Mouse (Mus musculus): ENCODE data around the gene Hhatl. TPM values are rescaled to one million over a fixed set of nuclear protein-coding genes. Genes with fewer than 3 reads are reported as not detected.

The Hhatl gene
- 10 to 100 TPM; 20.0 to 21.3 TPM for total RNA-seq (2021)
- long read RNA-seq, experiment 1, transcript Hhatl-201 (12 exons, 1,870 nt): major isoform, 9 of 22 reads
- long read RNA-seq, experiment 1, partial matches to known transcripts: 3 of 22 reads
- long read RNA-seq, experiment 1, other reads (novel, unspliced or antisense): 10 of 22 reads
- long read RNA-seq, experiment 2, transcript Hhatl-201 (12 exons, 1,870 nt): major isoform, 12 of 28 reads
- long read RNA-seq, experiment 2, partial matches to known transcripts: 8 of 28 reads
- long read RNA-seq, experiment 2, other reads (novel, unspliced or antisense): 8 of 28 reads

- intact Hi-C loops (cut with DNase I): loop anchor here (5.0 kb wide), 1 partner anchor 35 kb away; no protein-coding TSS in a partner anchor
- no peak for DNase-seq (ENCODE audit: extremely low spot score in 1 of 2, low spot score in 2 of 2)
Observed at GRCm38 (mm10) chr9:121791757-121792521, at the start of gene Hhatl. Hhatl (minus strand) TSS chr9:121792507.

GRCm38 (mm10) chr9:121839622-121839965 lies 47.3 kb upstream of the Hhatl start:
- intact Hi-C loops (cut with DNase I): no loop called here
- H3K4me3 ChIP-seq: peak overlapping the region; percentile 58
- no peak for DNase-seq (ENCODE audit: extremely low spot score in 1 of 2, low spot score in 2 of 2)
- H3K27ac ChIP-seq: peak overlapping the region; percentile 44; the same call in 1 of the 2 replicates
- no peak for TF ChIP-seq CTCF (IDR thresholded peaks at IDR 0.05)

More at GRCm38 (mm10) chr9:121791757-121792521, at the start of gene Hhatl:
- Histone ChIP-seq H3K4me3 (peak within 1 kb of the TSS; percentile 42), H3K27ac (peak within 1 kb of the TSS; percentile 83)
- no peak for TF ChIP-seq CTCF (IDR thresholded peaks at IDR 0.05)

GRCm38 (mm10) chr9:121838829-121839621 lies 46.7 kb upstream of the Hhatl start, which contains the start of gene Ccdc13:
Ccdc13 (minus strand) TSS chr9:121839461.
- intact Hi-C loops (cut with DNase I): no loop called here
- TF ChIP-seq CTCF (IDR thresholded peaks at IDR 0.05): no peak
- DNase-seq (ENCODE audit: extremely low spot score in 1 of 2, low spot score in 2 of 2): peak; percentile 86 to 87
- Histone ChIP-seq H3K27ac (peak within 1 kb of the TSS; percentile 44; the same call in 1 of the 2 replicates), H3K4me3 (peak within 1 kb of the TSS; percentile 58)

- H3K4me3 ChIP-seq: no peak overlapping the region
- intact Hi-C loops (cut with DNase I): no loop called here
- no peak overlapping the region for H3K27ac ChIP-seq
- no peak for TF ChIP-seq CTCF (IDR thresholded peaks at IDR 0.05)
- DNase-seq (ENCODE audit: extremely low spot score in 1 of 2, low spot score in 2 of 2): no peak
Observed at GRCm38 (mm10) chr9:121838008-121838407, 45.7 kb upstream of the Hhatl start.

- DNase-seq (ENCODE audit: extremely low spot score in 1 of 2, low spot score in 2 of 2): no peak
- no peak for TF ChIP-seq CTCF (IDR thresholded peaks at IDR 0.05)
- intact Hi-C loops (cut with DNase I): no loop called here
- Histone ChIP-seq H3K4me3 (no peak overlapping the region), H3K27ac (no peak overlapping the region)
Observed at GRCm38 (mm10) chr9:121833825-121834224, 41.5 kb upstream of the Hhatl start.

GRCm38 (mm10) chr9:121830956-121831293 lies 38.6 kb upstream of the Hhatl start:
- peak; percentile 94 for TF ChIP-seq CTCF (IDR thresholded peaks at IDR 0.05)

GRCm38 (mm10) chr9:121830243-121830955 lies 38.1 kb upstream of the Hhatl start:
- Histone ChIP-seq H3K27ac (no peak overlapping the region), H3K4me3 (no peak overlapping the region)
- TF ChIP-seq CTCF (IDR thresholded peaks at IDR 0.05): peak; percentile 66
- intact Hi-C loops (cut with DNase I): loop anchor here (2.0 kb wide), 1 partner anchor 72 kb away; the partner anchor contains the start of gene Zfp651
- peak; percentile 54 to 57 for DNase-seq (ENCODE audit: extremely low spot score in 1 of 2, low spot score in 2 of 2)

More at GRCm38 (mm10) chr9:121830956-121831293, 38.6 kb upstream of the Hhatl start:
- no peak overlapping the region for H3K27ac ChIP-seq
- intact Hi-C loops (cut with DNase I): loop anchor here (2.0 kb wide), 1 partner anchor 72 kb away; the partner anchor contains the start of gene Zfp651
- no peak overlapping the region for H3K4me3 ChIP-seq
- DNase-seq (ENCODE audit: extremely low spot score in 1 of 2, low spot score in 2 of 2): peak; percentile 82 to 90

- Histone ChIP-seq H3K4me3 (no peak overlapping the region), H3K27ac (no peak overlapping the region)
- no peak for DNase-seq (ENCODE audit: extremely low spot score in 1 of 2, low spot score in 2 of 2)
- intact Hi-C loops (cut with DNase I): loop anchor here (5.0 kb wide), 1 partner anchor 37 kb away; the partner anchor contains the start of gene Hhatl
- no peak for TF ChIP-seq CTCF (IDR thresholded peaks at IDR 0.05)
Observed at GRCm38 (mm10) chr9:121829270-121829992, 37.1 kb upstream of the Hhatl start.

GRCm38 (mm10) chr9:121828314-121828713 lies 36.0 kb upstream of the Hhatl start:
- no peak overlapping the region for H3K4me3 ChIP-seq
- no peak for TF ChIP-seq CTCF (IDR thresholded peaks at IDR 0.05)
- no peak overlapping the region for H3K27ac ChIP-seq
- no peak for DNase-seq (ENCODE audit: extremely low spot score in 1 of 2, low spot score in 2 of 2)
- intact Hi-C loops (cut with DNase I): loop anchor here (5.0 kb wide), 1 partner anchor 36 kb away; the partner anchor contains the start of gene Hhatl

- no peak for DNase-seq (ENCODE audit: extremely low spot score in 1 of 2, low spot score in 2 of 2)
- Histone ChIP-seq H3K27ac (peak overlapping the region; percentile 71), H3K4me3 (no peak overlapping the region)
- intact Hi-C loops (cut with DNase I): loop anchor here (1.0 to 5.0 kb wide), 2 partner anchors 34 to 48 kb away; partner anchors contain the start of gene Hhatl
- no peak for TF ChIP-seq CTCF (IDR thresholded peaks at IDR 0.05)
Observed at GRCm38 (mm10) chr9:121826356-121826755, 34.0 kb upstream of the Hhatl start.

Data from left cerebral cortex, adult 2 months (tissue).